Mouse (Mus musculus) lung, embryonic 15.5 days (tissue): ENCODE data around the gene Zfp423. TPM values are rescaled to one million over a fixed set of nuclear protein-coding genes. Genes with fewer than 3 reads are reported as not detected.

Source experiments
- ATAC-seq: fragments of 200-750 bp; cut with Nextera tagmentation; 2 replicates; pipeline ENCODE4 v1.8.0; 2017; ENCODE audit warnings: moderate number of reproducible peaks, borderline replicate concordance; ENCODE audit not compliant: low FRiP score, low TSS enrichment; ENCODE audit errors: extremely low read depth
- H3K27ac ChIP-seq: fragments of 300-500 bp; sonication (generic); 2 replicates; pipeline ENCODE4 v1.5.1; 2015; ENCODE audit warnings: moderate library complexity, mild to moderate bottlenecking, inconsistent platforms
- H3K27me3 ChIP-seq: fragments of 300-500 bp; sonication (generic); 2 replicates; pipeline ENCODE4 v1.6.1; 2015; ENCODE audit warnings: inconsistent platforms
- H3K36me3 ChIP-seq: fragments of 300-500 bp; sonication (generic); 2 replicates; pipeline ENCODE4 v1.6.1; 2015; ENCODE audit warnings: inconsistent platforms
- H3K4me1 ChIP-seq: fragments of 300-500 bp; sonication (generic); 2 replicates; pipeline ENCODE4 v1.6.1; 2015; ENCODE audit warnings: inconsistent platforms
- H3K4me2 ChIP-seq: fragments of 300-500 bp; sonication (generic); 2 replicates; pipeline ENCODE4 v1.6.1; 2015; ENCODE audit warnings: inconsistent platforms, mild to moderate bottlenecking, moderate library complexity
- H3K4me3 ChIP-seq: fragments of 300-500 bp; sonication (generic); 2 replicates; pipeline ENCODE4 v1.5.1; 2015; ENCODE audit warnings: mild to moderate bottlenecking, inconsistent platforms
- H3K9ac ChIP-seq: fragments of 300-500 bp; sonication (generic); 2 replicates; pipeline ENCODE4 v1.6.1; 2015; ENCODE audit warnings: inconsistent platforms
- H3K9me3 ChIP-seq: fragments of 300-500 bp; sonication (generic); 2 replicates; pipeline ENCODE4 v1.6.1; 2016; ENCODE audit warnings: inconsistent platforms
- WGBS: fragments of 180-500 bp; shearing (Covaris S2); methylation state at CpG from one replicate; pipeline ENCODE4 v1.1.7; 2015; 5-methylcytosine and 5-hydroxymethylcytosine counted together
- polyA plus RNA-seq: library from polyadenylated mRNA; unstranded; fragments of >200 nt; fragmentation: Nextera tagmentation; extraction: Ambion mirVana; gene quantifications from 2 replicates; pipeline ENCODE4 v1.2.1, GENCODE M21; 2015

Gene Zfp423
- polyA plus RNA-seq, 1 experiment from 2014 or later = 7.3 TPM

GRCm38 (mm10) chr8:87656484-87657230, 302.7 kb downstream of the Zfp423 start:
- Histone ChIP-seq H3K27me3 (peaks cover 21% of the 10 kb centered on the region), H3K27ac (no peak overlapping the region), H3K36me3 (no peaks in the 10 kb centered on the region), H3K4me2 (peak overlapping the region; percentile 85), H3K4me1 (peaks cover 25% of the 10 kb centered on the region), H3K9me3 (no peaks in the 10 kb centered on the region), H3K9ac (peak overlapping the region; percentile 17; the same call in 1 of the 2 replicates), H3K4me3 (peak overlapping the region; percentile 44)
- WGBS = 5% methylated on average over 35 of the region's 35 CpGs
- ATAC-seq = peak; percentile 89

- Histone ChIP-seq H3K9me3 (no peaks in the 10 kb centered on the region), H3K36me3 (no peaks in the 10 kb centered on the region), H3K9ac (no peak overlapping the region), H3K27me3 (peaks cover 14% of the 10 kb centered on the region), H3K27ac (no peak overlapping the region), H3K4me1 (peaks cover 18% of the 10 kb centered on the region), H3K4me2 (peak overlapping the region; percentile 85), H3K4me3 (no peak overlapping the region)
- no peak for ATAC-seq
- WGBS = 71% methylated on average over 9 of the region's 9 CpGs
Measured at GRCm38 (mm10) chr8:87655946-87656345, 303.4 kb downstream of the Zfp423 start.

GRCm38 (mm10) chr8:87647781-87648180, 311.6 kb downstream of the Zfp423 start:
- Histone ChIP-seq H3K9ac (no peak overlapping the region), H3K4me2 (no peak overlapping the region), H3K4me1 (peaks cover 9% of the 10 kb centered on the region), H3K4me3 (no peak overlapping the region), H3K27ac (no peak overlapping the region), H3K27me3 (0 out of 2 replicates have a peak, but pooled peaks cover 2% of the 10 kb centered on the region), H3K9me3 (no peaks in the 10 kb centered on the region), H3K36me3 (no peaks in the 10 kb centered on the region)
- ATAC-seq = no peak
- WGBS = 86% methylated on average over 9 of the region's 9 CpGs

- no peak overlapping the region for H3K4me3 ChIP-seq
- H3K27ac ChIP-seq = no peak overlapping the region
- H3K27me3 ChIP-seq = 0 out of 2 replicates have a peak, but pooled peaks cover 2% of the 10 kb centered on the region
- no peaks in the 10 kb centered on the region for H3K9me3 ChIP-seq
- H3K36me3 ChIP-seq = no peaks in the 10 kb centered on the region
- peaks cover 9% of the 10 kb centered on the region for H3K4me1 ChIP-seq
- no peak overlapping the region for H3K4me2 ChIP-seq
- peak; percentile 62; the same call in 1 of the 2 replicates for ATAC-seq
- H3K9ac ChIP-seq = no peak overlapping the region
- 42% methylated on average over 5 of the region's 5 CpGs for WGBS
Measured at GRCm38 (mm10) chr8:87645829-87646483, 313.4 kb downstream of the Zfp423 start.

GRCm38 (mm10) chr8:87645371-87645770, 314.0 kb downstream of the Zfp423 start:
- WGBS = 22% methylated on average over 6 of the region's 6 CpGs
- no peaks in the 10 kb centered on the region for H3K9me3 ChIP-seq
- H3K36me3 ChIP-seq = no peaks in the 10 kb centered on the region
- H3K27me3 ChIP-seq = 0 out of 2 replicates have a peak, but pooled peaks cover 2% of the 10 kb centered on the region
- no peak overlapping the region for H3K9ac ChIP-seq
- no peak for ATAC-seq
- no peak overlapping the region for H3K4me3 ChIP-seq
- H3K4me1 ChIP-seq = peaks cover 9% of the 10 kb centered on the region
- H3K27ac ChIP-seq = no peak overlapping the region
- H3K4me2 ChIP-seq = no peak overlapping the region

GRCm38 (mm10) chr8:87640930-87641329, 318.5 kb downstream of the Zfp423 start:
- Histone ChIP-seq H3K9me3 (no peaks in the 10 kb centered on the region), H3K36me3 (no peaks in the 10 kb centered on the region)
- WGBS = 38% methylated on average over 3 of the region's 3 CpGs

GRCm38 (mm10) chr8:87636226-87636742, 323.1 kb downstream of the Zfp423 start:
- 54% methylated on average over 11 of the region's 11 CpGs for WGBS
- Histone ChIP-seq H3K36me3 (no peaks in the 10 kb centered on the region), H3K4me1 (no peaks in the 10 kb centered on the region), H3K4me2 (no peak overlapping the region), H3K27me3 (no peaks in the 10 kb centered on the region), H3K4me3 (no peak overlapping the region), H3K27ac (no peak overlapping the region), H3K9ac (no peak overlapping the region), H3K9me3 (no peaks in the 10 kb centered on the region)
- no peak for ATAC-seq

More at GRCm38 (mm10) chr8:87640930-87641329, 318.5 kb downstream of the Zfp423 start:
- no peak for ATAC-seq
- Histone ChIP-seq H3K9ac (no peak overlapping the region), H3K4me1 (peaks cover 9% of the 10 kb centered on the region), H3K27ac (no peak overlapping the region), H3K4me3 (no peak overlapping the region), H3K4me2 (no peak overlapping the region), H3K27me3 (no peaks in the 10 kb centered on the region)

- no peaks in the 10 kb centered on the region for H3K9me3 ChIP-seq
- no peak overlapping the region for H3K4me2 ChIP-seq
- ATAC-seq = no peak
- no peaks in the 10 kb centered on the region for H3K27me3 ChIP-seq
- WGBS = 66% methylated on average over 7 of the region's 7 CpGs
- H3K9ac ChIP-seq = no peak overlapping the region
- H3K27ac ChIP-seq = no peak overlapping the region
- H3K4me3 ChIP-seq = no peak overlapping the region
- H3K4me1 ChIP-seq = no peaks in the 10 kb centered on the region
- no peaks in the 10 kb centered on the region for H3K36me3 ChIP-seq
Measured at GRCm38 (mm10) chr8:87631776-87632175, 327.6 kb downstream of the Zfp423 start.

- no peak overlapping the region for H3K4me3 ChIP-seq
- H3K27me3 ChIP-seq = no peaks in the 10 kb centered on the region
- H3K4me1 ChIP-seq = no peaks in the 10 kb centered on the region
- no peaks in the 10 kb centered on the region for H3K9me3 ChIP-seq
- H3K36me3 ChIP-seq = no peaks in the 10 kb centered on the region
- 49% methylated on average over 6 of the region's 6 CpGs for whole genome bisulfite sequencing
- H3K4me2 ChIP-seq = no peak overlapping the region
- H3K27ac ChIP-seq = no peak overlapping the region
- ATAC-seq = no peak
- no peak overlapping the region for H3K9ac ChIP-seq
Measured at GRCm38 (mm10) chr8:87629656-87630055, 329.7 kb downstream of the Zfp423 start.

GRCm38 (mm10) chr8:87621181-87621580, 338.2 kb downstream of the Zfp423 start:
- H3K4me1 ChIP-seq = 0 out of 2 replicates have a peak, but pooled peaks cover 4% of the 10 kb centered on the region
- no peak overlapping the region for H3K4me2 ChIP-seq
- no peak overlapping the region for H3K4me3 ChIP-seq
- ATAC-seq = no peak
- H3K27ac ChIP-seq = no peak overlapping the region
- no peak overlapping the region for H3K9ac ChIP-seq
- peaks cover under 1% of the 10 kb centered on the region; the same call in 1 of the 2 replicates for H3K27me3 ChIP-seq
- WGBS = 77% methylated on average over 12 of the region's 12 CpGs
- H3K36me3 ChIP-seq = no peaks in the 10 kb centered on the region
- H3K9me3 ChIP-seq = no peaks in the 10 kb centered on the region

- H3K36me3 ChIP-seq = no peaks in the 10 kb centered on the region
- no peak overlapping the region for H3K27ac ChIP-seq
- no peak overlapping the region for H3K4me3 ChIP-seq
- peaks cover 6% of the 10 kb centered on the region; the same call in 1 of the 2 replicates for H3K27me3 ChIP-seq
- H3K4me1 ChIP-seq = 0 out of 2 replicates have a peak, but pooled peaks cover 4% of the 10 kb centered on the region
- H3K4me2 ChIP-seq = no peak overlapping the region
- ATAC-seq = no peak
- WGBS = 43% methylated on average over 6 of the region's 6 CpGs
- H3K9me3 ChIP-seq = no peaks in the 10 kb centered on the region
- no peak overlapping the region for H3K9ac ChIP-seq
Measured at GRCm38 (mm10) chr8:87620225-87620624, 339.2 kb downstream of the Zfp423 start.

GRCm38 (mm10) chr8:87619529-87619928, 339.9 kb downstream of the Zfp423 start:
- H3K27ac ChIP-seq = no peak overlapping the region
- H3K9ac ChIP-seq = no peak overlapping the region
- H3K4me3 ChIP-seq = no peak overlapping the region
- no peak overlapping the region for H3K4me2 ChIP-seq
- ATAC-seq = no peak
- H3K36me3 ChIP-seq = no peaks in the 10 kb centered on the region
- no peaks in the 10 kb centered on the region for H3K9me3 ChIP-seq
- 54% methylated on average over 2 of the region's 2 CpGs for WGBS
- 0 out of 2 replicates have a peak, but pooled peaks cover 4% of the 10 kb centered on the region for H3K4me1 ChIP-seq
- H3K27me3 ChIP-seq = peaks cover 6% of the 10 kb centered on the region; the same call in 1 of the 2 replicates
